Mouse (Mus musculus) MEL (cell line): ENCODE measurements around the gene Zfp42. TPM values are rescaled to one million over a fixed set of nuclear protein-coding genes. Genes with fewer than 3 reads are reported as not detected.

ENCODE experiments used
- polyA plus RNA-seq, 2 experiments: library from polyadenylated mRNA; stranded (reverse) in 1 of 2; unstranded in 1 of 2; fragments of >175 nt in 1 of 2; fragments of >200 nt in 1 of 2; gene quantifications; 2 replicates each; pipeline versions ENCODE4 v1.2.1 to v1.2.4; 2012; ENCODE audit warnings: low replicate concordance in 2 of 2, low read depth in 1 of 2; ENCODE audit not compliant: insufficient read length in 2 of 2, insufficient read depth in 1 of 2, missing spikeins in 1 of 2
- total RNA-seq: library from RNA; depleted of rRNA; stranded (reverse); fragments of 300-350 nt; gene quantifications from 2 replicates; pipeline ENCODE4 v1.2.3, GENCODE M21; 2012; rRNA removed

The Zfp42 gene
- total and polyA plus RNA-seq, 3 experiments = not detected

Other genes with a start within 250 kb of the Zfp42 start
- gene Triml1, start 165.5 kb downstream of the Zfp42 start, total RNA-seq = not detected in 2 replicates
- gene Triml1, start 165.5 kb downstream of the Zfp42 start, polyA plus RNA-seq = not detected
- not detected in 2 replicates for gene Triml2, start 126.4 kb downstream of the Zfp42 start, total RNA-seq
- gene Triml2, start 126.4 kb downstream of the Zfp42 start, polyA plus RNA-seq = not detected
- not detected in 2 replicates for gene Adam26b, start 221.1 kb upstream of the Zfp42 start, total RNA-seq
- gene Adam26b, start 221.1 kb upstream of the Zfp42 start, polyA plus RNA-seq = not detected